Mouse (Mus musculus): Measurements from ENCODE around the gene Oxsr1. TPM values are rescaled to one million over a fixed set of nuclear protein-coding genes. Genes with fewer than 3 reads are reported as not detected.
A peak's percentile ranks its signal among the peaks of the same experiment; 100 is the strongest.

Gene Oxsr1
- polyA plus RNA-seq, 1 experiment from 2014 or later: 13.6 TPM

DNA sequence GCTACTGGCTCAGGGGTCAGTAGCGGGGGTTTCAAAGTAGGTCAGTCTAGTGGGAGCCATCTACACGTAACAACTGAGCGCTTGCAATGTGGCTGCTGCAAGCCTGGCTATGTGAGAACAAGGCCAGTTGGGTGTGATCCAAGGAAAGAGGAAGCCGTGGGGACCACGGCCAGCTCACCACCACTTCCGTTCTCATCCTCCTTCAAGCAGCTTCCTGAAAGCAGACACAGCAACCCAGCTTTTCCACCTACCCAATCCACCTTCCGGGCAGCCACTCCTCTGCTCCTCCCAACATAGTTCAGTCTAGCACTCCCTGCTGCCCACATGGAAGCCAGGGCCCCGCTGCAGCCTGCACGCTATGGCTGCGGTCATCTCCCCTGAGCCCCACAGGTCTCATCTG, 12.1 kb upstream of the Oxsr1 start:
- Histone ChIP-seq H3K9me3 (no peaks in the 10 kb centered on the region), H3K4me1 (peaks cover 11% of the 10 kb centered on the region), H3K36me3 (peaks cover 5% of the 10 kb centered on the region; the same call in 1 of the 2 replicates), H3K4me3 (no peak overlapping the region), H3K27ac (no peak overlapping the region), H3K27me3 (ENCODE audit: insufficient read depth, poor library complexity, severe bottlenecking) (peaks cover 25% of the 10 kb centered on the region)
- WGBS: 52% methylated on average over 10 of the region's 10 CpGs
- DNase-seq (ENCODE audit: low spot score): no peak

DNA sequence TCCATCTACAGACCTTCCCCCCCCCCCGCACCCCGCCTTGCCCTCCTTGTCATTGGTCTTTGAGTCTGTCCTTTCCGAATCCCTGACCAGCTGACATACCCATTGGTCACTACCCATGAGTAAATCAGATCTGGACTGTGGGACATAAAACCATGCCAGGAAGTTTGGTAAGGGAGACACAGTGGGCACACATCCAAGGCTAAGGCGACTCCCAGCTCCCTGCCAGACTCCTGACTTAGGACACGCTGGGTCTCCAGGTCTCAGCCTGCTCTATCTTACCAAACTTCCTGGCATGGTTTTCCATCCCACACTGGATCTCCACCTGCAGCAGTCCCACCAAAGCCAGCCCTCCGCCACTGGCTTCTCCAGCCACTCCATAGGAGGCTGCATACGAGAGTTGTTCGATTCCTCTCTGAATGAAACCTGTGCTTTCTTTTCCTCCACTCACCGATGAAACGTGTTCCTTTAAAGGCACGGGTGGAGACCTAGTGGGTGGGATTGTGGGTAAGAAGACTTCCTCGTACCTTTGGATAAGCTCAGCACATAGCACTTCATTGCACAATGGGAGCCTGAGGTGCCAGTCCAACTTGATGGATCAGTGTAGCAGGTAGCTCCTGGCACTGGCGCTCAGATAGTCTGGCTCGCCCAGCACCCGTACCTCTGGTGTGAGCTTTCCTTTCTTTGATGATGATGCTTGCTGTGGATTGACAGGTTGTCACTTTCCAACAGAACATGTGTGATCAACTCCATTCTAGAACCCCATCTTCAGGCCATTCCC, 8.1 kb upstream of the Oxsr1 start:
- WGBS: 87% methylated on average over 15 of the region's 15 CpGs

DNA sequence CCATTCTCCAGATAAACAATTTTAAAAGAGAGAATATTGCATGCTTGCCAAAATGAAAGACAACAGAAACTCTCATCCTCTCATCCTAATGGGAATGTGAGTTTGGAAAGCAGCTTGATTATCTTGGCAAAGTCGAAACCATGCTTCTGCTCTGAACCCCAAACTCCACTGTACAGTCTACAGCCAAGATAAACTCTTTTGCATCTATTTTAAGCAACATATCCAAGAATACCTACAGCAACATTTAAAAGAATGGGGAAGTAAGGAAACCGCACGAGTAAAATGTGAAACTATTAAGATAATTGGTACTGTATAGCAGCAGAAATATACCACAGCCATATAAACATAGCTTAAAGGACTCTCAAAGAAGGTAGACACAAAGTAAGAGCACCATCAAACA, 6.3 kb upstream of the Oxsr1 start:
- no peak overlapping the region for H3K27ac ChIP-seq
- H3K9me3 ChIP-seq: no peaks in the 10 kb centered on the region
- no peak for DNase-seq (ENCODE audit: low spot score)
- H3K36me3 ChIP-seq: no peaks in the 10 kb centered on the region
- H3K4me3 ChIP-seq: no peak overlapping the region
- H3K4me1 ChIP-seq: no peaks in the 10 kb centered on the region
- no peaks in the 10 kb centered on the region for H3K27me3 ChIP-seq (ENCODE audit: insufficient read depth, poor library complexity, severe bottlenecking)
- WGBS: 81% methylated on average over 3 of the region's 3 CpGs

More for the DNA sequence above, 8.1 kb upstream of the Oxsr1 start:
- Histone ChIP-seq H3K4me1 (peaks cover 7% of the 10 kb centered on the region; the same call in 1 of the 2 replicates), H3K27me3 (ENCODE audit: insufficient read depth, poor library complexity, severe bottlenecking) (no peaks in the 10 kb centered on the region), H3K36me3 (no peaks in the 10 kb centered on the region), H3K9me3 (no peaks in the 10 kb centered on the region), H3K4me3 (no peak overlapping the region), H3K27ac (no peak overlapping the region)
- no peak for DNase-seq (ENCODE audit: low spot score)

DNA sequence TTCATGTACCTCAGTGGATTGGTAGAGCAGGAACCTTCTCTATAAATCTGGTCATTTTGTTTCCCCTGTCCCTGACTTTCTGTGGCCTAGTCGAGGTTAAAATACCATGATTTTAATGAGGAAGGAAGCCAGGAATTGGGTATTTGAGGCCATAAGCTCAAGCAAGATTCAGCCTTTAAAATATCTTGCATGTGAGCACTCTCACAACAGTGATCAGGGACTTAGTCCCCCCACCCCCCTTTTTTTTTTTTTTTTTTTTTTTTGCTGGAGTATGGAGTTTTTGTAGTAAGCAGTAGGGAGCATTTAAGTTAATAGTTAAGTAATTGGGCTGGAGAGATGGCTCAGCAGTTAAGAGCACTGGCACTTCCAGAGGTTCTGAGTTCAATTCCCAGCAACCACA, 1.9 kb upstream of the Oxsr1 start:
- H3K27me3 ChIP-seq (ENCODE audit: insufficient read depth, poor library complexity, severe bottlenecking): no peaks in the 10 kb centered on the region
- WGBS: 80% methylated on average over 1 of the region's 1 CpGs
- no peaks in the 10 kb centered on the region for H3K36me3 ChIP-seq
- H3K9me3 ChIP-seq: no peaks in the 10 kb centered on the region
- no peak overlapping the region for H3K4me3 ChIP-seq
- DNase-seq (ENCODE audit: low spot score): no peak
- peaks cover 8% of the 10 kb centered on the region for H3K4me1 ChIP-seq
- H3K27ac ChIP-seq: no peak overlapping the region

DNA sequence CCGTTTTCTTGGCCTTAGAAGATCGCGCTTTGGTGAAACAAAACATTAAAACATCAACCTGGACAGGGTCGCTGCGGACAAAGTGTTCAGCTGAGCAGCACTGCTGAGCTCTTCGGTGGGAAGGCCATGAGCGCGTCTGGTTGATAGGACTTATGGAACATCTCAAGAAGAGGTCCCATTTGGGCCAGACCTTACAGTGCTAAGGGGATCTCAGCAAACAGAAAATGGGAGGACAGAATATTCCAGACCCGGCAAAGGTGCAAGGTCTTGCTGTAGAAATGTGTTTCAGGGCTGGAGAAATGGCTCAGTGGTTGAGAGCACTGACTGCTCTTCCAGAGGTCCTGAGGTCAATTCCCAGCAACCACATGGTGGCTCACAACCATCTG, 1.0 kb upstream of the Oxsr1 start:
- H3K27ac ChIP-seq: peak overlapping the region; percentile 97
- WGBS: 7% methylated on average over 9 of the region's 9 CpGs
- DNase-seq (ENCODE audit: low spot score): no peak

DNA sequence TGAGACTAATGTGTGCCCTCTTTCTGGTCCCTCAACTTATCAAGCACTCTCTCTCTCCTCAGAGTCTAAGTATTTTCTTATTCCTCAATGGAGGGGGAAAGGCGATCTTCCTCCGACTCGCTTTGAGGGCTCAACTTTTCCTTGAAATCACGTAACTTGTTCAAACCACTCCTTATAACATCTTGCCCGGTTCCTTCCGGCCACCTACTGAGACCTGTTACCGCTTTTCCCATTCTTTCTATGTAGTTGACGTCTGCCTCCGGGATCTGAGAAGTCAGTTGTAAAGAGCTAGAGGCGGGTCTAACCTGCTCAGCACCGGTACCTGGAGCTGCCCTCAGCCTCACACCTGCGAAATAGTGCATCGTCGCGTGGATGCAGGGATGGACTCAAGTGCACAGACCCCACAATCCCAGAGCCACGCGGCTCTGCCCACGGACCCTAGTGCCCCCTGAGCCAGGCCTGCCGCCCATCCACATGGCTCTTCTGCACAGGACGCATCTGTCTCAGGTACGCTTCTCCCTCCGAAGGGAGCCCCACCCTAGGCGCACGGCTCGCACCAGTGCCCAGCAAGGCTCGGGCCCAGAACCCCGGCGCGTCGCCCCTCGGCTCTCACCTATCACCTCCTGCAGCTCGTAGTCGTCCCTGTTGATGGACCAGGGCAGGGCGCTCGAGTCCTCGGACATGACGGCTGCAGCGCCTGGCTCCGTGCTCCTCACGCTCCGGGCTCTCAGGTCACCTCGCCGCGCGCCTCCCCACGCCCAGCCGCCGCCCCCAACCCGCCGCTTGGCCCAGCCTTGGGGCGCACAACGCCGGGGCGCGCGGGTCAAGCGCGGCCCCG, 616 bp downstream of the Oxsr1 start:
- Histone ChIP-seq H3K9me3 (no peaks in the 10 kb centered on the region), H3K4me3 (peak overlapping the region; percentile 96), H3K36me3 (peaks cover 4% of the 10 kb centered on the region; the same call in 1 of the 2 replicates), H3K27me3 (ENCODE audit: insufficient read depth, poor library complexity, severe bottlenecking) (no peaks in the 10 kb centered on the region), H3K4me1 (peaks cover 8% of the 10 kb centered on the region), H3K27ac (peak overlapping the region; percentile 97)
- DNase-seq (ENCODE audit: low spot score): peak; percentile 82
- under 1% methylated on average over 59 of the region's 59 CpGs for WGBS

More for the DNA sequence above, 1.0 kb upstream of the Oxsr1 start:
- H3K36me3 ChIP-seq: peaks cover 2% of the 10 kb centered on the region; the same call in 1 of the 2 replicates
- no peaks in the 10 kb centered on the region for H3K9me3 ChIP-seq
- peaks cover 8% of the 10 kb centered on the region for H3K4me1 ChIP-seq
- H3K27me3 ChIP-seq (ENCODE audit: insufficient read depth, poor library complexity, severe bottlenecking): no peaks in the 10 kb centered on the region
- peak overlapping the region; percentile 96 for H3K4me3 ChIP-seq

DNA sequence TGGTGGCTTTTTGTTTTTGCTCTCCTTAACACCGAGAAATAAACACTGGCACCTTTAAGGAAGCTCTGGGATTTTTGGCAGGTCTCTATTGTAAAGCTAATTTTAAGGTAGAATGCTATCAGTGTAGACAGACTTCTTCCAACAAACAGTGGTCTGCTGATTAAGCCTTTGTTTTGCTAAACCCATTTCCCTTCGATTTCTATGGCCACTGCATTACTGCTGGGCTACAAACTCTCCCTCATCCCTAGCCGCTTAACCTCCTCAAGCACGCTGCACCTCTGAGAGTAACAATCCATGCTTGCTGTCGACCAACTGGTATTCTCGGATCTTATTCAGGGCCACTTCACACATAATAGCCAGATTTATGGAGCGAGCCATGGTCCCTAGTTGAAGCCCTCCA, 1.3 kb downstream of the Oxsr1 start:
- no peaks in the 10 kb centered on the region for H3K9me3 ChIP-seq
- no peak for DNase-seq (ENCODE audit: low spot score)
- 10% methylated on average over 7 of the region's 7 CpGs for WGBS
- H3K4me1 ChIP-seq: peaks cover 8% of the 10 kb centered on the region
- H3K27ac ChIP-seq: 0 out of 2 replicates have a peak overlapping the region, but pooled peaks have one; percentile 97
- H3K27me3 ChIP-seq (ENCODE audit: insufficient read depth, poor library complexity, severe bottlenecking): no peaks in the 10 kb centered on the region
- H3K36me3 ChIP-seq: peaks cover 4% of the 10 kb centered on the region; the same call in 1 of the 2 replicates
- H3K4me3 ChIP-seq: peak overlapping the region; percentile 96

DNA sequence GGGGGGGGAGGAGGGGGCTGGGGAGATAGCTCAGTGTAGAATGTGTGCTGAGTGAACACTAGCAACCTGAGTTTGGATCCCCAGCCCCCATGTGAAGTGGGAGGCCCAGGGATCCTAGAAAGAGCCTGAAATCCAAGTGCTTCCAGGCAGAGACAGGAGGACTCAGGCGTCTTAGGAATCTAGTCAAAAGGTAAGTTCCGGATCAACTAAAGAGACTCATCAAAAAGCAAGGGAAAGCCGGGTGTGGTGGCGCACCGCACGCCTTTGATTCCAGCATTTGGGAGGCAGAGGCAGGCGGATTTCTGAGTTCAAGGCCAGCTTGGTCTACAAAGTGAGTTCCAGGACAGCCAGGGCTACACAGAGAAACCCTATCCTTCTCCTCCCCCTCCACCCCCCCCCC, 1.8 kb downstream of the Oxsr1 start:
- 78% methylated on average over 7 of the region's 7 CpGs for WGBS

DNA sequence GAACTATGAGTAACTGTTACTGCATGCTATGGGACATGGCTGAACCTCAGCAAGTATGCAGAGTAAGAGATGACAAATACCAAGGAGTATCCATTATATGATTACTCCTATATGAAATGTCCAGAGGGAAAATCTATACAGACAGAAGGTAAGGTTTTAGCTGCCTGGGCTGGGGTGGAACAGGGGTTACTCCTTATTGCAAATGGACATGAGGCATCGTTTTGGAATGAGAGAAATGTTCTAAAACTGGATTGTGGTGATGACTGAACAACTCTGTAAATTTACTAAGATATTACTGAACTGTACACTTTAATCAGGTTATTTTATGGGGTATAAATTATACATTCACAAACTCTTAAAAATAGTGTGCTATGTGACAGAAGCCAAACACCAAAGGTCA, 3.3 kb downstream of the Oxsr1 start:
- H3K9me3 ChIP-seq: no peaks in the 10 kb centered on the region
- H3K4me3 ChIP-seq: no peak overlapping the region
- H3K27ac ChIP-seq: no peak overlapping the region
- 90% methylated on average over 1 of the region's 1 CpGs for WGBS
- peaks cover 8% of the 10 kb centered on the region for H3K4me1 ChIP-seq
- no peaks in the 10 kb centered on the region for H3K27me3 ChIP-seq (ENCODE audit: insufficient read depth, poor library complexity, severe bottlenecking)
- peaks cover 4% of the 10 kb centered on the region; the same call in 1 of the 2 replicates for H3K36me3 ChIP-seq
- DNase-seq (ENCODE audit: low spot score): no peak

More for the DNA sequence above, 1.8 kb downstream of the Oxsr1 start:
- Histone ChIP-seq H3K9me3 (no peaks in the 10 kb centered on the region), H3K36me3 (peaks cover 4% of the 10 kb centered on the region; the same call in 1 of the 2 replicates), H3K27ac (no peak overlapping the region), H3K4me1 (peaks cover 8% of the 10 kb centered on the region), H3K4me3 (0 out of 2 replicates have a peak overlapping the region, but pooled peaks have one; percentile 96), H3K27me3 (ENCODE audit: insufficient read depth, poor library complexity, severe bottlenecking) (no peaks in the 10 kb centered on the region)
- DNase-seq (ENCODE audit: low spot score): no peak

DNA sequence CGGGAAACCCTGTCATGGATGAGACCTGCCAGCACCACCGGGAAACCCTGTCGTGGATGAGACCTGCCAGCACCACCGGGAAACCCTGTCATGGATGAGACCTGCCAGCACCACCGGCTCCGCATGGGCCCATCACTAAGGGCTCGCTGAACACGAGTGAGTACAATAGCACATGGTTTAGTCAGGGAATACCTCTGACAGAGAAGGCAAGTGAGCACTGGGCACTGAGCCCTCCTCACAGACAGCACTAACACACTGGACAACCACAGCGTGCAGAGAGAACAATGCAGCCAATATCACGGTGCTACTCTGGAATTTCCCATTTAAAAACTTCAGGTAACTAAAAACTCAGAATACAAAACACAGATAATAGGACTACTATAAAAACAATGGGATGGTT, 9.1 kb downstream of the Oxsr1 start:
- H3K27me3 ChIP-seq (ENCODE audit: insufficient read depth, poor library complexity, severe bottlenecking): no peaks in the 10 kb centered on the region
- H3K4me1 ChIP-seq: peaks cover 12% of the 10 kb centered on the region
- no peak overlapping the region for H3K4me3 ChIP-seq
- WGBS: 75% methylated on average over 10 of the region's 10 CpGs
- no peaks in the 10 kb centered on the region for H3K9me3 ChIP-seq
- no peak for DNase-seq (ENCODE audit: low spot score)
- peaks cover under 1% of the 10 kb centered on the region; the same call in 1 of the 2 replicates for H3K36me3 ChIP-seq
- H3K27ac ChIP-seq: no peak overlapping the region

DNA sequence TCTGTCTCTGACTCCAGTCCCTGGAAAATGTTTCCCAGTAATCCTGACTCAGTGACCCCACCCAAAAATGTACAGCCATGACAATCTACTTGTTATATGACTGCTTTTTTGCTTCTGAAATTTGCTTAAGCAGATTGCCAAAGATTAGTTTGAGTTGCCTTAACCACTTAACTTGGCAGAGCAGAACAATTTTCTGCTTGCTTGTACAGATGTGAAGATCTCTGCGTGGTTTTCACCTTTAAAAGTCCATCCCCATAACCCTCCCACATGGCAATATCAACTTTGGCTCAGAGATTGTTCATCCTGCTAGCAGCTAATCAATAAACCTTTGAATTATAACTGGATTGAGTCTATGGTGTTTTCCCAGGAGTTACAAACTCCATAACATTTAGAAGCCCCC, 13.2 kb downstream of the Oxsr1 start:
- 91% methylated on average over 1 of the region's 1 CpGs for WGBS
- peaks cover 12% of the 10 kb centered on the region for H3K4me1 ChIP-seq

DNA sequence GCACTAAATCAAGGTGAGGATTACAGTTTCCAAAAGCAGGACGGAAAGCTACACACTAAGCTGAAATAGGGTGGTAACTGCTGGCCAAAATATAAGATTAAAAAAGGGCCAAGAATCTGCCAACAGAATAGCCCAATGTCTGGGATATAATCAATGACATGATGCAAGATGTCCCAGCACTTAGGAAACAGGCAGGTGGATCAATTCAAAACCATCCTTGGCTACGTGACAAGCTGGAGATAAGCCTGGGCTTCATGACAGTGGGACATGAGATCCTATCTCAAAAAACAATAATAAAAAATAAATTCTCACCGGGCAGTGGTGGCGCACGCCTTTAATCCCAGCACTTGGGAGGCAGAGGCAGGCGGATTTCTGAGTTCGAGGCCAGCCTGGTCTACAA, 16.4 kb downstream of the Oxsr1 start:
- Histone ChIP-seq H3K27ac (no peak overlapping the region), H3K36me3 (peaks cover 24% of the 10 kb centered on the region), H3K4me3 (no peak overlapping the region), H3K4me1 (peaks cover 9% of the 10 kb centered on the region; the same call in 1 of the 2 replicates), H3K27me3 (ENCODE audit: insufficient read depth, poor library complexity, severe bottlenecking) (no peaks in the 10 kb centered on the region), H3K9me3 (no peaks in the 10 kb centered on the region)
- DNase-seq (ENCODE audit: low spot score): no peak
- WGBS: 87% methylated on average over 7 of the region's 7 CpGs

More for the DNA sequence above, 13.2 kb downstream of the Oxsr1 start:
- Histone ChIP-seq H3K36me3 (peaks cover 3% of the 10 kb centered on the region), H3K4me3 (no peak overlapping the region), H3K9me3 (no peaks in the 10 kb centered on the region), H3K27me3 (ENCODE audit: insufficient read depth, poor library complexity, severe bottlenecking) (no peaks in the 10 kb centered on the region), H3K27ac (no peak overlapping the region)
- DNase-seq (ENCODE audit: low spot score): peak; percentile 24

DNA sequence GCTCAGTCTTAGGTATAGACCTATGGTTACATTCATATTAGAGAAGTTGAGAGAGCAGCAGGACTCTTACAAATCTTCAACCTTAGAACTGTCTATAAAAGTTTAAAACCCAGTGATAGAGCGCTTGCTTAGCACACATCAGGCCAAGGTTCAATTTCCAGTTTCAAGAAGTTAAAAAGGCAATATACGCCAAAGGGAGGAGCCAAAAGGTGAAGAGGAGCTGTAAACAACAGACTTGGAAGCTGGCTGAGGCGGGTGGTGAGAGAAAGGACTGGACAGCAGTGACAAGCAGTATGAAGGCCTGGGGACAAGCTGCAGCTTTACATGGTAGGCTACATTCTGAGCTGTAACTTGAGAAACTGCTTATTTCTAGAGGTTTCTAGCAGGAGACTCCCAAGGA, 23.7 kb downstream of the Oxsr1 start:
- peak; percentile 31 for DNase-seq (ENCODE audit: low spot score)
- no peaks in the 10 kb centered on the region for H3K4me1 ChIP-seq
- no peak overlapping the region for H3K4me3 ChIP-seq
- H3K27ac ChIP-seq: no peak overlapping the region
- no peaks in the 10 kb centered on the region for H3K9me3 ChIP-seq
- WGBS: 90% methylated on average over 3 of the region's 3 CpGs
- H3K36me3 ChIP-seq: peaks cover 18% of the 10 kb centered on the region
- no peaks in the 10 kb centered on the region for H3K27me3 ChIP-seq (ENCODE audit: insufficient read depth, poor library complexity, severe bottlenecking)
